Mouse (Mus musculus) liver, embryonic 13.5 days (tissue): ENCODE data around the gene Dgcr6. TPM values are rescaled to one million over a fixed set of nuclear protein-coding genes. Genes with fewer than 3 reads are reported as not detected.
"Not testable (repeated sequence)": the region's sequence is repeated elsewhere in the genome, so short reads cannot be mapped to it uniquely, and the experiment has no call there.

Experiments used
- ATAC-seq: fragments of 200-750 bp; cut with Nextera tagmentation; 2 replicates; pipeline ENCODE4 v1.8.0; 2017; ENCODE audit warnings: low read depth, mild to moderate bottlenecking, moderate number of reproducible peaks, moderate library complexity
- DNase-seq: peaks from one replicate; pipeline ENCODE4 v3.0.0; 2022
- H3K27ac ChIP-seq: fragments of 300-500 bp; sonication (generic); 2 replicates; pipeline ENCODE4 v1.5.1; 2015; ENCODE audit warnings: moderate library complexity, mild to moderate bottlenecking, inconsistent platforms
- H3K27me3 ChIP-seq: fragments of 300-500 bp; sonication (generic); 2 replicates; pipeline ENCODE4 v1.6.1; 2015; ENCODE audit warnings: mild to moderate bottlenecking, inconsistent platforms
- H3K36me3 ChIP-seq: fragments of 300-500 bp; sonication (generic); 2 replicates; pipeline ENCODE4 v1.6.1; 2015; ENCODE audit warnings: mild to moderate bottlenecking, inconsistent platforms
- H3K4me1 ChIP-seq: fragments of 300-500 bp; sonication (generic); replicated peaks from 2 replicates; pipeline ENCODE4 v1.6.1; 2015; ENCODE audit warnings: inconsistent platforms
- H3K4me2 ChIP-seq: fragments of 300-500 bp; sonication (generic); 2 replicates; pipeline ENCODE4 v1.6.1; 2015; ENCODE audit warnings: inconsistent platforms, mild to moderate bottlenecking, moderate library complexity
- H3K4me3 ChIP-seq: fragments of 300-500 bp; sonication (generic); replicated peaks from 2 replicates; pipeline ENCODE4 v1.5.1; 2015; ENCODE audit warnings: mild to moderate bottlenecking, inconsistent platforms
- H3K9ac ChIP-seq: fragments of 300-500 bp; sonication (generic); 2 replicates; pipeline ENCODE4 v1.6.1; 2015; ENCODE audit warnings: mild to moderate bottlenecking, inconsistent platforms
- H3K9me3 ChIP-seq: fragments of 300-500 bp; sonication (generic); replicated peaks from 2 replicates; pipeline ENCODE4 v1.6.1; 2016; ENCODE audit warnings: inconsistent platforms
- WGBS: fragments of 180-500 bp; shearing (Covaris S2); methylation state at CpG from one replicate; pipeline ENCODE4 v1.1.7; 2015; ENCODE audit not compliant: insufficient replicate concordance; 5-methylcytosine and 5-hydroxymethylcytosine counted together
- polyA plus RNA-seq: library from polyadenylated mRNA; unstranded; fragments of >200 nt; fragmentation: Nextera tagmentation; extraction: Ambion mirVana; gene quantifications from 2 replicates; pipeline ENCODE4 v1.2.1, GENCODE M21; 2015

Gene Dgcr6
- 29.0 and 29.1 TPM in 2 replicates for polyA plus RNA-seq

DNA sequence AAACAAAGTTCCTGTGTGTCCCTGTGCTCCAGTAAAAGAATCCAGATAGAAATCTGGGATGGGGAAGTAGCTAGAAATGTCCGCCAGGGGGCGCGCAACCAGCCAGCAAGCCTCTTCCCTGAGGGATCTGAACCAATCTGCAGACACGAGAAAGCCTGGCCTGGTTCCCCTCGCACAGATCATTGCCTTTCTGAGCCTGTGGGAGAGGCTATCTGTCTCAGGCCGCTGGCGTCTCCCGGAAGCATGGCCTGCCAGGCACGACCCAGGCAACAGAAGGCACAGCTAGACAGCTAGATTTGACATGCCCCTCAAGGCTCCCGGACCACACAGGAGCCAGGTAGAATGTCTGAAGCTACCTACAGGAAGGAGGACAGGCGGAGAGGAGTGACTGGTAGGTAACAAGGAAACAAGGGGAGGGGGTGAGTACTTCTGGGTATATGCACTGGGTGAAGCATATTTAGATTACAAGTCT lies at the start of gene Dgcr6:
TSS of gene Dgcr6 (plus strand) at position 130 of the 472 bp plus-strand sequence.
- Histone ChIP-seq H3K4me1 (peaks cover 3% of the 10 kb centered on the region; the same call in 1 of the 2 replicates), H3K4me3 (no peak within 1 kb of the TSS), H3K9me3 (no peaks in the 10 kb centered on the region), H3K36me3 (no peaks in the 10 kb centered on the region), H3K27me3 (no peaks in the 10 kb centered on the region), H3K9ac (no peak within 1 kb of the TSS), H3K27ac (no peak within 1 kb of the TSS), H3K4me2 (no peak within 1 kb of the TSS)
- DNase-seq (peak; percentile 45), ATAC-seq (no peak)
- WGBS = 11% methylated on average over 11 of the region's 11 CpGs

DNA sequence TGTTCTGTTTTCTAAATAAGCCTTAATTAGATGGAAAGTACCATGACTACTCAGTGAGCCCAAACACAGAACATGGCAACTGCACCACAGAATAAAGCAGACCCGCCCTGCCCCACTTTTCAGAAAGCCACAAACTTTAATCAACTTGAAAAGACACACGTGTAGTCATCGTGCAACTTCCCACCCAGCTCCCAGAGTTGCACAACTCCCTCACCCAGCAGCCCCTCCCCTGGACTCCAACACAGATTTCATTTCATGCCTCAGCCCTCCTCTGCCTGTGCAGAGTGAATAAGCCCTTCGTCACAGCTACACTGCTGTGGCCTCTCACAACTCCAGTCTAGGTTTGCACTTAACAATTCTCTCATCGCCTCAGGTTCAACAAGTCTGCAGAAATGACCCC lies 48.1 kb upstream of the Dgcr6 start:
- ATAC-seq (no peak), DNase-seq (no peak)
- no peaks in the 10 kb centered on the region for H3K27me3 ChIP-seq
- no peaks in the 10 kb centered on the region for H3K9me3 ChIP-seq
- H3K4me2 ChIP-seq = no peak overlapping the region
- no peaks in the 10 kb centered on the region for H3K36me3 ChIP-seq
- H3K9ac ChIP-seq = no peak overlapping the region
- WGBS = 40% methylated on average over 5 of the region's 5 CpGs
- H3K4me1 ChIP-seq = no peaks in the 10 kb centered on the region
- H3K27ac ChIP-seq = no peak overlapping the region
- H3K4me3 ChIP-seq = no peak overlapping the region

DNA sequence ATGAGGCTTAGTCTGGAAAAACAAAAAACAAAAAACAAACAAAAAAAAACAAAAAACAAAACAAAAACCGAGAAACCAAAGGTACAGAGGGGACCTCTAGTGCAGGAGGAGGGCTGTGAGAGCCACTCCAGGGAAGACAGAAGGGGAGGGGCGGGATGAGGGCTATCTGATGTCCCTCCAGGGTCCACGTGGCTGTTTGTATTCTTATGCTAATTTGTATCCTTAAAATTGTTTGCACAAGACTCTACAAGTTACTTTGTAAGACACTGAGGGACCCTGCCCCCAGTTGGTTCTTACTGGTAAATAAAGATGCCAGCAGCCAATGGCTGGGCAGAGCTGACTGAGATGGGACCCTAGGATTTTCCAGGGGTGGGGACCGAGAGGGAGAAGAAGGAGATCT lies 45.6 kb upstream of the Dgcr6 start:
- ATAC-seq = no peak
- no peak overlapping the region for H3K9ac ChIP-seq
- WGBS = 38% methylated on average over 4 of the region's 4 CpGs

DNA sequence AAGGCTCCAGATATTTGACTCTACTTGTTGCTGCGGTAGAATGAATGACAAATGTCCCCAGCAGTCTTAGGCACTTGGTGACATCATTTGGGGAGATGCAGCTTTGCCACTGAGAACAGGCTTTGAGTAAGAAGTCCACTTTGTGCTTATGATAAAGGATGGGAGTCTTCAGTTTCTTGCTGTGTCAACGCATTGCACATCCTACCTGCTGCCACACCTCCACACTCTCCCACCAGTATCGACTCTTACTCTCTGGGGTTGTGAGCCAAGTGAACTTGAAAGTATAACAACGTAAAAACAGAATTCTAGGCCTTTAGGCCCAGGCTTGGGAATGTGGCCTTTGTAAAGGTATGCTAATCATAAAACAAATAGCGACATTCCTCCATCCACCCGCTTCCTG lies 41.6 kb upstream of the Dgcr6 start:
- H3K9me3 ChIP-seq = no peaks in the 10 kb centered on the region
- 65% methylated on average over 6 of the region's 6 CpGs for WGBS
- no peaks in the 10 kb centered on the region for H3K4me1 ChIP-seq
- H3K36me3 ChIP-seq = no peaks in the 10 kb centered on the region
- H3K4me3 ChIP-seq = no peak overlapping the region
- no peak overlapping the region for H3K4me2 ChIP-seq
- no peak overlapping the region for H3K27ac ChIP-seq
- H3K27me3 ChIP-seq = no peaks in the 10 kb centered on the region
- ATAC-seq (no peak), DNase-seq (no peak)
- no peak overlapping the region for H3K9ac ChIP-seq

More for the DNA sequence above, 45.6 kb upstream of the Dgcr6 start:
- no peaks in the 10 kb centered on the region for H3K36me3 ChIP-seq
- no peaks in the 10 kb centered on the region for H3K27me3 ChIP-seq
- H3K4me1 ChIP-seq = no peaks in the 10 kb centered on the region
- H3K27ac ChIP-seq = no peak overlapping the region
- H3K4me3 ChIP-seq = no peak overlapping the region
- H3K9me3 ChIP-seq = no peaks in the 10 kb centered on the region
- no peak for DNase-seq
- no peak overlapping the region for H3K4me2 ChIP-seq

DNA sequence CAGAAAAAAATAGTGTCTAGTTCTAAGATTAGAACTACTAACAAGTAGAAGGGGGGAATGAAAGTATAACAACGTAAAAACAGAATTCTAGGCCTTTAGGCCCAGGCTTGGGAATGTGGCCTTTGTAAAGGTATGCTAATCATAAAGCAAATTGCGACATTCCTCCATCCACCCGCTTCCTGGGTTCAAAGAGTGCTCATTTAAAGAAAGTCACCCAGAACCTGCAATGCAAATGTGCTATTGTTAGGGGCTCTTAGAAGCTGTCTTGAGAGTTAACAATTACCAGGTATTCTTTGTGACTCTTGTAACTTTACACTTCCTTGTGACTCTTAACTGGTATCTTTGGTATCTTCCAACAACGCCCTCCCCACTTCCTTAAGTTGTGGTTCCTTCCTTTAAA lies 36.2 kb upstream of the Dgcr6 start:
- H3K4me2 ChIP-seq, H3K4me1 ChIP-seq, H3K27me3 ChIP-seq, ATAC-seq, DNase-seq, H3K27ac ChIP-seq, H3K4me3 ChIP-seq, H3K36me3 ChIP-seq, H3K9ac ChIP-seq, H3K9me3 ChIP-seq: not testable (repeated sequence)
- WGBS = 50% methylated on average over 4 of the region's 4 CpGs

DNA sequence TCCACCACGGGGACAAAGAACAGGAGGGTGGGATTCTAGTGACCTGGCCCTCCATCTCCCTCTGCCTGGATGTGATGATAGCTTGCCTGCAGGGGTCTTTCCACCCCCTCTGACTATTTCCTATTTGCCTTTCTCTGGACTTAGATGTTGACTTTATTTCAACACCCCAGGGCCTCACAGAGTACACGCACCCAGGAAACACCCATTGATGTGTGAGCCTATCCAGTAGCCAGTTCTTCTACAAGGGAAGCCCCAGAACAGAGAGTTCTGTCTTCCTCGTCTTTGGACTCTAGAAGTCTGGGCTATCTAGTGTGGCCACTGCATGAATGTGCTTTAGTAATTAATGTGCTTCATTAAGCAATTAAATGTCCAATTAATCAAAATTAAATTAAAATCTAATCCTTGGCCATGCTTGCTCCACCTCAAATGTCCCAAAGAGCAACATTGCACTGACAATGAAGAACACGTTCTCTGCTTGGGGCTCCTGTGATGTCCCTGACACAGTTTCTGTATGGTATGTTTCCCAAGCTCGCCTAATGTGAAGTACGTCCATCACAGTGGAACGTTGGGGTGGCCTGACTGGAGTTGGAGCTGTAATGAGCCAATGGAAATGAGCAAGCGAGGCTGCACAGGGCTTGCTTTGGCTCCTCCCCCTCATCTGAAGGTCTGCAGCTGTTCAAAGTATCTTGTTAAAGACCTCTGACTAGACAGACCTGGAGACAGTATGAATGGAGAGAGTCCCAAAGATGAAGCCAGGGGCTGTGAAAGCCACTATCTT lies 29.7 kb upstream of the Dgcr6 start:
- H3K27me3 ChIP-seq = 0 out of 2 replicates have a peak, but pooled peaks cover 3% of the 10 kb centered on the region
- H3K27ac ChIP-seq = no peak overlapping the region
- DNase-seq = no peak
- H3K4me3 ChIP-seq = no peak overlapping the region
- peaks cover 5% of the 10 kb centered on the region; the same call in 1 of the 2 replicates for H3K4me1 ChIP-seq
- ATAC-seq = peak; percentile 59
- no peak overlapping the region for H3K4me2 ChIP-seq
- H3K36me3 ChIP-seq = no peaks in the 10 kb centered on the region
- H3K9me3 ChIP-seq = no peaks in the 10 kb centered on the region
- WGBS = 52% methylated on average over 8 of the region's 8 CpGs
- no peak overlapping the region for H3K9ac ChIP-seq

DNA sequence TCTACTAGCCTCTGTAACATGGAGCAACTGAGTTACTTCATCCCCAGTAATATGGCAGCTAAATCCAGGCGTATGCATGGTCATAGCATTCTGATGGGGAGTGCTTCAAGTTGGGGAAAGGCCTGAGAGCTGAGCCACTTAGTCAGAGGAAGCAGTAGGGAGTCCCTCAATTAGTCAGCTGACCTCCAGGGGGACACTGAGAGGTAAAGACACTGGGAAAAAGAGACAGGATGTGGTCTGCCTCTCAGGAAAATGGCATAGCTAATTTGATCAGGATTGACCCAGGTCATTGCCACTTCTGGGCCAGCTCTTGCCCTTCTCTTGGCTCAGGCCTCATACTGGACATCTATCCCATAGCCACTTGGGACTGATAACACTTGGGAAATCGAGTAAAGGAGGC lies 25.3 kb upstream of the Dgcr6 start:
- Histone ChIP-seq H3K4me3 (no peak overlapping the region), H3K9me3 (no peaks in the 10 kb centered on the region), H3K4me2 (no peak overlapping the region), H3K27ac (no peak overlapping the region), H3K9ac (no peak overlapping the region), H3K4me1 (peaks cover 3% of the 10 kb centered on the region; the same call in 1 of the 2 replicates), H3K36me3 (no peaks in the 10 kb centered on the region), H3K27me3 (0 out of 2 replicates have a peak, but pooled peaks cover 3% of the 10 kb centered on the region)
- WGBS = 32% methylated on average over 2 of the region's 2 CpGs
- DNase-seq = no peak
- no peak for ATAC-seq

DNA sequence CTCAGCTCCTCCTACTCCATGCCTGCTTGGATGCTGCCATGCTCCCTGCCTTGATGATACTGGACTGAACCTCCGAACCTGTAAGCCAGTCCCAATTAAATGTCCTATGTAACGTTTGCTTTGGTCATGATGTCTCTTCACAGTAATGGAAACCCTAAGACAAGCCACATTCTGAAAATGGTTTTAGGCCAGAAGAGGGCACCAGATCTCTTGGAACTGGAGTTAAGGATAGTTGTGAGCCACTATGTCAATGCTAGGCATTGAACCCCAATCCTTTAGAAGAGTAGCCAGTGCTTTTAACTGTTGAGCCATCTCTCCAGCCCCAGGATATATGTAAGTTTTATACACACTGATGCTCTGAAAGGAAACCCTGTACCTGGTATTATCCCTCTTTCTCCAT lies 20.9 kb upstream of the Dgcr6 start:
- Histone ChIP-seq H3K4me1 (peaks cover 7% of the 10 kb centered on the region), H3K27me3 (0 out of 2 replicates have a peak, but pooled peaks cover 5% of the 10 kb centered on the region), H3K27ac (no peak overlapping the region), H3K4me3 (no peak overlapping the region), H3K9ac (no peak overlapping the region), H3K9me3 (no peaks in the 10 kb centered on the region), H3K36me3 (no peaks in the 10 kb centered on the region), H3K4me2 (no peak overlapping the region)
- ATAC-seq (no peak), DNase-seq (no peak)
- WGBS = 28% methylated on average over 2 of the region's 2 CpGs

DNA sequence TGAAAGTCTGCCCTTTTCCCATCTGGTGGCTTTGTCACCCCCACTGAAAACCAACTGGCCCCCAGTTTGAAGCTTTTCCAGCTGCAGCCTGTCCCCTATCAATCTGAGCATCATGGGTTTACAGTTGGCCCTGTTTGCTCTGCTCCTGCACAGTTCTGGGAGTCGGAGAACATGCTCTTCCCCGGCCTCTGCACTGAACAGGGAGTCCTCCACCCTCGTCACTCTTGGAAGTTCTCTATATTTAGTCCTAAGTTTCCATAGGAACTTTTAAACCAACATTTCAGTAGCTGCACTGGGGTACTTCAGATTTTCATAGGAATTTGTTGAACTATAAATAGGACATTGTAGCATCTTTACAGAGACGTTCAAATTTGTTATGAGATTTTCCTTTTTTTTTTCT lies 19.4 kb upstream of the Dgcr6 start:
- ATAC-seq (no peak), DNase-seq (no peak)
- Histone ChIP-seq H3K36me3 (no peaks in the 10 kb centered on the region), H3K4me1 (peaks cover 7% of the 10 kb centered on the region), H3K9me3 (no peaks in the 10 kb centered on the region), H3K27ac (no peak overlapping the region), H3K4me2 (no peak overlapping the region), H3K4me3 (no peak overlapping the region), H3K9ac (no peak overlapping the region), H3K27me3 (0 out of 2 replicates have a peak, but pooled peaks cover 10% of the 10 kb centered on the region)
- WGBS = 58% methylated on average over 4 of the region's 4 CpGs

DNA sequence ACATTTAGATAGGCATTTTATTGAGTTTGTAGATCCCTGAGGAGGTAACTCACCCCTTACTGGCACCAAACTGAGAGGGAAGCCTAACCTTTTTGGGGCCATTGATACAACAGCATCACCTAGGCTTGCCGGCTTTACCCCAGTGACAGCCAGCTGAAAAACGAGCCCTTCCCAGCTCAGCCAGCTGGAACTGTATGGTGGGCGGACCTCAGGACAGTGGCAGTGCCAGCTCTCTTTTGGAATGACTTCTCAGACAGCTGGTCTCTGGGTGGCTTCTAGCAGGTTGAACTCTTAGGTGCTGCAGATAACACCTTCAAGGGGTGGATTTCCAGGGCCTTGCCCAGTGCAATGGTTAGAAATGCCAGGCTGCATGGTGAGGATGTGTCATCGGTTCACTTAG lies 18.4 kb upstream of the Dgcr6 start:
- 0 out of 2 replicates have a peak, but pooled peaks cover 13% of the 10 kb centered on the region for H3K27me3 ChIP-seq
- H3K4me2 ChIP-seq = no peak overlapping the region
- H3K4me3 ChIP-seq = no peak overlapping the region
- H3K9ac ChIP-seq = no peak overlapping the region
- H3K27ac ChIP-seq = no peak overlapping the region
- DNase-seq = no peak
- no peak for ATAC-seq
- no peaks in the 10 kb centered on the region for H3K9me3 ChIP-seq
- 50% methylated on average over 4 of the region's 4 CpGs for WGBS
- H3K4me1 ChIP-seq = peaks cover 7% of the 10 kb centered on the region
- no peaks in the 10 kb centered on the region for H3K36me3 ChIP-seq

DNA sequence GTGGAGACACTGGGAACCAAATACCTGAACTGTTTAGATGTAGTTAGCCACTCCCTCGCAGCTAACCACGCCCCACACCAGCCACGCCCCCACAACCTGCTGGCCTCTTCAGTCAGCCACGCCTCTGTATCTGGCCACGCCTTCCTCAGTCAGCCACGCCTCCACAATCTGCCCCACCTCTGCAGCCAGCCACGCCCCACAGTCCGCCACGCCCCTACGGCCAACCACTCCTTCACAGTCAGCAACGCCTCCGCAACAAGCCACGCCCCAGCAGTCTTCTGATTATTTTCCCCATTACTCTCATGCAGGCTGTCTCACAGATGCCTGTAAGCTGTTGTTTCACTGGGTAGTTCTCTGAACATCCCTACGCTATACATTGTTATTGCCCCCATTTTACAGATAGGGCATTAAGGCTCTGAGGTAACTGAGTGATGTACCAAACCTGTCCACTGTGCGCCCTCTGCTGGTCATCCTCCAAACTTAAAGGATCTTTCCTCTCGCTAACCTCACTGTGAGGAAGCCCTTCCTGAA lies 16.2 kb upstream of the Dgcr6 start:
- peak; percentile 82 for ATAC-seq

More for the DNA sequence above, 16.2 kb upstream of the Dgcr6 start:
- WGBS = 8% methylated on average over 16 of the region's 16 CpGs
- Histone ChIP-seq H3K4me2 (no peak overlapping the region), H3K9me3 (no peaks in the 10 kb centered on the region), H3K4me1 (peaks cover 7% of the 10 kb centered on the region), H3K27me3 (0 out of 2 replicates have a peak, but pooled peaks cover 16% of the 10 kb centered on the region), H3K36me3 (no peaks in the 10 kb centered on the region), H3K27ac (no peak overlapping the region), H3K4me3 (no peak overlapping the region), H3K9ac (no peak overlapping the region)
- DNase-seq = peak; percentile 87
